Mouse (Mus musculus) fat pad, adult 2 months (tissue): ENCODE measurements at regions not wholly inside any gene's neighbourhood (a gene's known extent, or its start where the extent isn't known, plus 50 kb on each side); places are given as distances from the start of the nearest gene placed in this dataset.

ENCODE experiments used
- DNase-seq: peaks from one replicate; pipeline ENCODE4 v3.0.0-alpha.2; 2011; ENCODE audit warnings: low read depth, low spot score; ENCODE audit errors: extremely low read depth

DNA sequence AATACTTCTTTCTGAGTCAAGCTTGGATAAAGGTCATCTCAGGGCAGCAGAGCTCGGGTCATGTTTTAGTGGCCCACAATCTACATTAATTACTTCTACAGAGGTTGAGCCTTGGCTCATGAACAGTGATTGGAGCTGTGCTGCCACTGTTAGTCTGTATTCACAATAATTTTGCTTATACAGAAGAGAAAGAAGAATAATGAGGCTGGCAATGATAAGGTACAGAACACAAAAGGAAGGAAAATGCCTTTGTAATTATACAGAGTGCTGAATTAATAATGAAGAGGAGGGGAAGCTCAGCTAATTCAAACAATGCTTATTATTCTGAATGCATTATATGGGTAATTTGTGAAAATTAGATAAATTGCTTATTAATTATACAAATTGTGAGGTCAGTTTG lies 573.9 kb upstream of the Cblb start:
- DNase-seq, result no peak

- no peak for DNase-seq
Measured at GRCm38 (mm10) chr16:51475690-51476089, 555.3 kb upstream of the Cblb start.

DNA sequence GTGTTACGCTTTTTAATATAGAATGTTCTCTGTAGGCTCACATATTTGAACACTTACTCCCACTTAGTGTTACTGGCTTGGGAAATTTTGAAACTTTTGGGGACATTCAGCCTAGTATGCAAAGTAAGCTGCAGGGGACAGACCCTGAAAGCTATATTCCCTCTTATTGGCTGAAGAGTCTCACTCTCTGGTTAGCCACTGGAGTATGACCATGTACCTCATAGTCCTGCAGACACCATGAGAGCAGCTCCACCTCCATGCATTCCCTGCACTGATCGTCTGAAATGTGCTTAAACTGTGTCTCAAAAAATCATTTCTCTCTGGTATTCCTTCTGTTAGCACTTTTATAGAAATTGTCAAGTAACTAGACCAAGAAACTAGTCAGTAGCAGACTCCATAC lies 534.9 kb upstream of the Cblb start:
- no peak for DNase-seq

DNA sequence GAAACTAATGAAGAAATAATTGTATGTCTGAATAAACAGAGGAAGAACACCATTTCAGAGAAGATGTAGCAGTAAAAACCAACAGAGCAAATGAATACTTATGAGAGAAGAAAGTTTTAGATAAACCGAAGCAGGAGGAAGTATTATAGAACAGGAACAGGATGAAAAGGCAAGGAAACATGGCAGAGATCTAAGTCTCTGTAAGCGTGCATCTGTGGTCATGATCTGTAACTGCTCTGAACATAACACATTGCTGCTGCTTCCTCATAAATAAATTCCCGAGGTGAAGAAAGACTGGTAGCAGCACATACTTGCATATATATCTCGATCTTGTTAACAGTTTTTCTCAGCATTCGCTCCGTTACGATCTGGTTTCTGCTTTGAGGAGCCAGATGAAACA lies 533.2 kb upstream of the Cblb start:
- DNase-seq, result no peak

DNA sequence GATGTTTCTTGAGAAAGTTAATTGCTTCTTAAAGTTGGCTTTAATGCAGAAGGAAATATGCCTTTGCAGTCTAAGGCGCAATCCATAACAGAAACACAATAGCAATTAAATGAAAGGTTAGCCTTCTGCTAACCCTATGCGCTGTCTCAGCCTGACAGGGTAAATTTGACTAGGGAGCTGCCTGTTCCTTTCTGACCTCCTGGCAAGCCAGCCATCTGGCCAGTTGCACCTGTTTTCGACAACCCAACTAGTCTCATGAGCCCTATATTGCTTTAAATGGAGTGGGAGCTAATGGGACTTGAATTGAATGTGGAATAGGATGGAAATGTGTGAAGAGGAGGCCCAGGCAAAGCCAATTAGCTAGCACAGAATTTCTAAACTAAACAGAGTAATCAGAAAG lies 513.9 kb upstream of the Cblb start:
- no peak for DNase-seq

DNA sequence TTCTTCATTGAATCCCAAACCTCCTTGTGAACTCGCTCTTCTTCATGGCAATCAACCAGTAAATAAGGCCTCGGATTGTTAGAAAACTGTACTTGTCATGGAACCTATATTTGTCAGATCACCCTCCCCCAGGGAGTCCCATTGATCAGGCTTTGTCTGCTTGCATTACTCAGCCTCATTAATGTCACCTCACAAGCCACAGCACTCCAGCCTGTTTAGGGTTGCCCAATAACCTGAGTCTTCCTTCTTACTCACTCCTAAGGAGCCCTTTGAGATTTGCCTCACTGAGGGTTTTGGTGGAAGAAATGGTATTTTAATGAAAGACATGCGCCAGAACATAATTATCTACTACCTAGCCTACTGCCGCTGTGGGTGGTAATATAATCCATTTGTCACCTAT lies 510.3 kb upstream of the Cblb start:
- no peak for DNase-seq

DNA sequence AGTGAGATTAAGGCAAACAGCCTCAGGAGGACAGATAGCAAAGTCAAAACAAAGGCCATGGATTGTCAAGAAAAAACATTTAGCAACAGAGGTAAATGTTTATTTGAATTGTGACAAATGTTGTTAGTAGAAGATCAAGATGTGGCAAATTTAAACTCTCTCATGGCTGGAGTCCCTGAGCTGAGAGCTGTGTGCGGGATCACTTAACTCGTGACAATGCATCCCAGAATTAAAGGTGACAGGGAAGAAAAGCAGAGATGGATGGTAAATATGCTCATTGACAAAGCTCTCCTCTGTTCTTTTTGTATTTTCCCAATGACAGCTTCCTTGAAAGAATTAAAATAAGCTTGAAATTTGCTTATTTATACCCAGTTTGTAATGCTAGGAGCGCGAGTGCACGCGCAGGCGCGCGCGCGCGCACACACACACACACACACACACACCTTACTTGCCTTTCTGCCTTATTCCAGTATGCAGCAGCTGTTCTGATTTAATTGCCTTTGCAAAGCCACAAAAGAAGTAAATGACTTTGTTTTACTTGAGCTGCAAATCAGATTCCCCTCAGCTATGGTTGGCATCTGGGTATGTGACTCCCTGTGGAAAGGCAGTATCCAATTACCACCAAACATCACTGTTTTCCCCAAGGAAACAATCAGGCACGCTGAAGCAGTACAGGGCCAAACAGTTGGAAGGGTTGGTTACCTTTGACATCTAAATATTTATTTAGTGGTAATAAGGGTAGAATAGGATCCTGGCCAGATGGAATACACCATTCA lies 509.5 kb upstream of the Cblb start:
- DNase-seq, result no peak

GRCm38 (mm10) chr16:51524023-51524422 lies 507.0 kb upstream of the Cblb start:
- no peak for DNase-seq

GRCm38 (mm10) chr16:51532496-51532895 lies 498.5 kb upstream of the Cblb start:
- no peak for DNase-seq

DNA sequence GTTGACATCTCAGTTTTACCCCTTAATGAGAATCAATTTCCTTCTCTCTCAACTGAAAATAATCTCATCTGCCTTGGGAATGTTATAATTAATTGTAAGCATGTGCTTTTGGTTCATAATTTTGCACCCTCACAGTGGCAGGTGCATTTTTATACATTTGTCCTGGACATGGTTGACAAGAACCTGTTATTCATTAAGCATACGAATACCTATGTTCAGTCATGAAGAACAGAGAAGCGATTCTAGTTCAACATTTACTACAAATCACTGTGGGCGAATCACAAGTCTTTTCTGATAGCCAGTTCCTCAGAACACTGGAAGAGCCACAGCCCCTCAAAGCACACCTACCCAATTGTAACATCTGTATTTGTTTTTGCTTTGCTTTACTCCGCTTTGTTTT lies 487.3 kb upstream of the Cblb start:
- no peak for DNase-seq

DNA sequence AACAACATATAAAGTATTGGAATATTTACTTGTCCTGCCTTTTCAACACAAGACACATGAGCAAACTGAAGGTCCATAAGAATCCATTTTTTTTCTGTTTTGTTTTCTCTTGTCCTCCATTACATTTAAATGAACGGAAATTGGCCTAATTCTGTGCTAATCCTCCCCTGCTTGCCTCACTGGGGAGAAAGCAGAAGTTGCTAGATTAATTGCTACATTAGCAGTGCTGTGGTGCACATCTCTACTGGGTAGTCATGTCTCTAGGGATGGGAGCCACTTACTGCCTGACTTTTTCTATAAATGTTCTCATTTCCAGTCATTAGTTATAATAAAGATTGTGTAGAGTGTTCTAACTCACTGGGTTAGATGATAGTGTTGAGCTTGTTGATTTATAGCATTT lies 484.0 kb upstream of the Cblb start:
- DNase-seq, result no peak

GRCm38 (mm10) chr16:51562866-51563658 lies 468.0 kb upstream of the Cblb start:
- DNase-seq, result no peak

DNA sequence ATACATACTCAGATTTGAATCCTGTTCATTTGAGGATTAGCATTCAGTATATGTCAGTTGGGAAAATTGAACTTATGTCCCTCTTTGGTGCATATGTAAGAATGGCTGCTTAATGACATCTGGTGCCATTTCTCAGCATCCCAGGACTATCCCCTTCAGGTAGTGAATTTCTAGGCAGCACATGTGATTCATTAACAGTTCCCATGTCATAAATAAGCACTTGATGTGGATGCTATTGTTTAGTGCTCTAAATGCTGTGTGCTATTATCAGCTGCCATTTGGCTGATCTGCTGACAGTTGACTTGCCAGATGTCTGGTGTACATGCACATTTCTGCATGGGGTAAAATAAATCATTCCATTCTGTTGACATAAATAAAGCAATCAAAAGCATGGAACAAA lies 467.0 kb upstream of the Cblb start:
- DNase-seq, result no peak

DNA sequence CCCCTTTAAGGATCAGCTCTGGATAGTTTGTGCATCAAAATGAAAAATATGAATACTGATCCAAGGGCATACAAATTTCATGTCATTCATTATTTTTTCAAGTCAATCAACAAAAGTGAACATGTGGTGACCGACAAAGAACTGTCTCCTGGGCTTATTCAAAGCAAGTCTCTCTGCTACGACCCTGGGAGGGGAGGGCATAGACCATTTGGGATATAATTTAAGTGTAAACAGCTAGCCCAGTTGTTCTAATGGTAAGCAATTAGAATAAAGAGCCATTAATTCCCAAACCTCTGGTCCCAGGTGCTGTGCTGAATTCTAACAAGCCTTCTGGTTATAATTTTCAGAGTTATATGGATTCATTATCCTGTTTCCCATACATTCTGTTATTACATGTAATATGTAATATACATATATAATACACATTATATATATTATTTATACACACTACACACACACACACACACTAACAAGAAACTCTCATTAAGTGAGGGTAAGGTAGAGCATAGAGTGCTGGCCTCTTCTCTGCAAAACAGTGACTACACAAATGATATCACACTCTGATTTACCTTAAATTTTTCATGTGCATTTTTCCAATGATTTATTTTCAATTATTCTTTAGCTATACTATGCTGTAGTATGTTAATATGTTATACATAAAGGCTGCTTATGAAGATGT lies 453.0 kb upstream of the Cblb start:
- no peak for DNase-seq

GRCm38 (mm10) chr16:51580525-51580924 lies 450.5 kb upstream of the Cblb start:
- no peak for DNase-seq

DNA sequence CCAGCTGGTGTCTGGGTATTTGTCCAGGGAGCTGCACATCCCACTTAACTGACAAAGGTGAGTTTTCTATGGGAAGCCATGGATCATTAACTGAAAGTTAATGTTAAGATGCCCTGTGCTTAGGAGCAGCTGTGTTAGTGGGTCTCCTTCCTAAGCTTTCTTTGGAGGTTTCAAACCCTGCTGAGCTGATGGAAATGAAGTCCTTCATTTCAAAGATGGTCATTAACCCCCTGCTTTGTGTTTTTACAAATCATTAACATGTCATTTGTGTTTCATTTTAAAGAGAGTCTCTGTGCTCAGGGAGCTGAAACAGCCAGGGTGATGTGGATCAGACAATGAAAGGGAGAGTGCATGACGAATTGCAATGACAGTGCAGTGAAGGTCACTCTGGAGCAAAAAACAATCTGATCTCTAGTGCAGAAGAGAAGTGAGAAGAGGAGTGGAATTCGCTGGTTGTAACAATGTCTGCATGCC lies 441.1 kb upstream of the Cblb start:
- no peak for DNase-seq

- DNase-seq, result no peak
Measured at GRCm38 (mm10) chr16:51617579-51617978, 413.4 kb upstream of the Cblb start.

- DNase-seq, result no peak
Measured at GRCm38 (mm10) chr16:51646646-51647045, 384.4 kb upstream of the Cblb start.

GRCm38 (mm10) chr16:51650100-51650499 lies 380.9 kb upstream of the Cblb start:
- no peak for DNase-seq

DNA sequence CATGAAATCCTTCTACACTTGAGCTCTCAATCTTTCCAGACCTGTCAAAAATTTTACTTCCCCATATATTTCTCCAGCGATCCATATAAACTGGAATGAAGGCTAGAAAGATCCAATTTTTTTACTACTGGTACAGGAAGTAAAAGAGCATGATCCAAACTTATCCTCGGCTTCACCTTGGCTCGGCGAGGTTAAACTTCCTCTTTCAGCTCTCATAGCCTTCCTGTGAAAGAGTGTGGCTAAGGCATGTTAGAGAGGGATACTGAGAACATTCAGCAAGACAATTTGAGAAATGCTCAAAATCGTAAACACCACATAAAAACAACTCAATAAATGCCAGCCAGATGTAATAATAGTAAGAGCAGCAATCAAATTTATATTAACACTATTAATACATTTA lies 380.3 kb upstream of the Cblb start:
- DNase-seq, result no peak

- no peak for DNase-seq
Measured at GRCm38 (mm10) chr16:51661693-51662092, 369.3 kb upstream of the Cblb start.

- DNase-seq, result no peak
Measured at GRCm38 (mm10) chr16:51664325-51664724, 366.7 kb upstream of the Cblb start.
